Mouse (Mus musculus) lung, postnatal 0 days (tissue): ENCODE measurements at regions not wholly inside any gene's neighbourhood (a gene's known extent, or its start where the extent isn't known, plus 50 kb on each side); places are given as distances from the start of the nearest gene placed in this dataset.

Source experiments
- ATAC-seq: fragments of 200-750 bp; cut with Nextera tagmentation; 2 replicates; pipeline ENCODE4 v1.8.0; 2017; ENCODE audit warnings: moderate library complexity
- DNase-seq: peaks from one replicate; pipeline ENCODE4 v3.0.0-alpha.2; 2016; ENCODE audit warnings: low spot score
- H3K27ac ChIP-seq: fragments of 300-500 bp; sonication (generic); 2 replicates; pipeline ENCODE4 v1.5.1; 2014; ENCODE audit warnings: antibody characterized with exemption, mild to moderate bottlenecking, low read length, mixed read lengths
- H3K27me3 ChIP-seq: fragments of 300-500 bp; sonication (generic); replicated peaks from 2 replicates; pipeline ENCODE4 v1.6.1; 2014; ENCODE audit warnings: low read length, mixed read lengths; ENCODE audit not compliant: insufficient read depth
- H3K36me3 ChIP-seq: fragments of 300-500 bp; sonication (generic); 2 replicates; pipeline ENCODE4 v1.6.1; 2014; ENCODE audit warnings: low read length, mixed read lengths; ENCODE audit not compliant: insufficient read depth
- H3K4me1 ChIP-seq: fragments of 300-500 bp; sonication (generic); 2 replicates; pipeline ENCODE4 v1.6.1; 2014; ENCODE audit warnings: antibody characterized with exemption, low read depth, low read length, mixed read lengths; ENCODE audit not compliant: insufficient read depth
- H3K4me2 ChIP-seq: fragments of 300-500 bp; sonication (generic); replicated peaks from 2 replicates; pipeline ENCODE4 v1.6.1; 2014; ENCODE audit warnings: low read depth, mild to moderate bottlenecking, low read length, moderate library complexity, mixed read lengths
- H3K4me3 ChIP-seq: fragments of 300-500 bp; sonication (generic); 2 replicates; pipeline ENCODE4 v1.5.1; 2014; ENCODE audit warnings: low read depth, low read length
- H3K9ac ChIP-seq: fragments of 300-500 bp; sonication (generic); replicated peaks from 2 replicates; pipeline ENCODE4 v1.6.1; 2014; ENCODE audit warnings: low read depth, mild to moderate bottlenecking
- H3K9me3 ChIP-seq: fragments of 300-500 bp; sonication (generic); 2 replicates; pipeline ENCODE4 v1.6.1; 2016; ENCODE audit warnings: low read length, mixed read lengths
- CTCF ChIP-seq: IDR thresholded peaks from 2 replicates; pipeline ENCODE4 v1.5.1; 2016; ENCODE audit warnings: antibody characterized with exemption, mild to moderate bottlenecking
- EP300 ChIP-seq: IDR thresholded peaks from 2 replicates; pipeline ENCODE4 v1.6.1; 2016; ENCODE audit warnings: antibody characterized with exemption, mild to moderate bottlenecking, control low read depth
- WGBS: fragments of 180-500 bp; shearing (Covaris S2); extraction: QIAGEN DNeasy Blood & Tissue Kit; methylation state at CpG from one replicate; pipeline ENCODE4 v1.1.7; 2014; 5-methylcytosine and 5-hydroxymethylcytosine counted together

GRCm38 (mm10) chrX:77307374-77307773 lies 203.4 kb upstream of the Tbl1x start:
- Histone ChIP-seq H3K36me3 (no peaks in the 10 kb centered on the region), H3K27ac (no peak overlapping the region), H3K9me3 (no peaks in the 10 kb centered on the region), H3K4me3 (no peak overlapping the region), H3K27me3 (no peaks in the 10 kb centered on the region), H3K4me1 (no peaks in the 10 kb centered on the region), H3K4me2 (no peak overlapping the region), H3K9ac (no peak overlapping the region)
- DNase-seq, result no peak
- ATAC-seq, result no peak
- TF ChIP-seq CTCF, result no peak
- WGBS, result 24% methylated on average over 1 of the region's 1 CpGs

DNA sequence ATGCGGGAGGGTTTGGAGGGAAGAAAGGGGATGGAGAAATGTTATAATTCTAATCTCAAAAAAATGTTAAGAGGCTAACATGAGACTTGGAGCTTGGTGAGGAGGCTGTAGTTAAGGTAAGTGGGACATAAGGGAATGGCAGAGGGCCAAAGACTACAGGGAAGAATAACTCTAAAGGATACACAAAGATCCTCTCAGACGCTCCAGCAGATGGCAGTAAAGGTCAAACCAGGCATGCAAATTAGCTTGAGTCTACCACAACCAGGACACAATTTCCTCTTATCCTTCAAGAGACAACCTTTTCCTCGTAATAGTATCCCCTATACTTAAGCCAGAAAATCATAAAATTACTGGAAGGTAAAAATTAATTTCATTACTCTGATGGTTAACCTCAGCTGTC lies 196.4 kb upstream of the Tbl1x start:
- 40% methylated on average over 3 of the region's 3 CpGs for WGBS
- Histone ChIP-seq H3K4me2 (no peak overlapping the region), H3K36me3 (no peaks in the 10 kb centered on the region), H3K27ac (no peak overlapping the region), H3K27me3 (no peaks in the 10 kb centered on the region), H3K4me1 (no peaks in the 10 kb centered on the region), H3K4me3 (no peak overlapping the region), H3K9ac (no peak overlapping the region), H3K9me3 (no peaks in the 10 kb centered on the region)
- TF ChIP-seq EP300 (no peak), CTCF (peak; percentile 67)
- ATAC-seq (no peak), DNase-seq (peak; percentile 49)

GRCm38 (mm10) chrX:77323644-77324043 lies 187.2 kb upstream of the Tbl1x start:
- DNase-seq (no peak), ATAC-seq (no peak)
- TF ChIP-seq CTCF, result no peak
- no peak for TF ChIP-seq EP300
- H3K27me3 ChIP-seq, result no peaks in the 10 kb centered on the region
- H3K4me3 ChIP-seq, result no peak overlapping the region
- no peaks in the 10 kb centered on the region for H3K36me3 ChIP-seq
- H3K4me2 ChIP-seq, result no peak overlapping the region
- WGBS, result 30% methylated on average over 4 of the region's 4 CpGs
- H3K9ac ChIP-seq, result no peak overlapping the region
- no peaks in the 10 kb centered on the region for H3K9me3 ChIP-seq
- no peak overlapping the region for H3K27ac ChIP-seq
- no peaks in the 10 kb centered on the region for H3K4me1 ChIP-seq

GRCm38 (mm10) chrX:77353181-77353580 lies 157.6 kb upstream of the Tbl1x start:
- DNase-seq, result peak; percentile 57
- no peak overlapping the region for H3K27ac ChIP-seq
- no peak overlapping the region for H3K9ac ChIP-seq
- ATAC-seq, result no peak
- 11% methylated on average over 2 of the region's 2 CpGs for WGBS
- H3K9me3 ChIP-seq, result no peaks in the 10 kb centered on the region
- H3K4me2 ChIP-seq, result no peak overlapping the region
- TF ChIP-seq EP300 (0 out of 2 replicates have a peak, but pooled peaks have one; percentile 25), CTCF (no peak)
- H3K36me3 ChIP-seq, result no peaks in the 10 kb centered on the region
- no peaks in the 10 kb centered on the region for H3K4me1 ChIP-seq
- H3K27me3 ChIP-seq, result no peaks in the 10 kb centered on the region
- no peak overlapping the region for H3K4me3 ChIP-seq

DNA sequence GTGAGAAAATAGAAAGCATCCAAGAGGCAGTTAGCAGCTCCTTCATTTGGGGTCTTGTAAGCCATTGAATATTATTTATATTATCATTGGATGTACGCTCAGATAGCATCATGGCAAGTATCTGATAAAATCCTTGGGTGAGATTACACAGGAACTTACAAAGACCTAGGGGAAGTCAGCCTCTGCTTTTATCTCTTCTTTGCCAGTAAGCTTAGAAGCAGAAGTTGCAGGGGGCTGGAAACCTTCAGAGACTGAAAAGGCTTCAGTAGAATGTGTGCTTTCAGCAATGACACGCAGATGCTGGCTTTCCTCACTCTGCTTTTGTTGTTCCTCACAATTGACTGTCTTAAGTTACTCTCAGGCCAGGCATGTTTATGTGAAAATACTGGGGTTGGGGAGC lies 150.3 kb upstream of the Tbl1x start:
- Histone ChIP-seq H3K4me1 (no peaks in the 10 kb centered on the region), H3K4me3 (no peak overlapping the region), H3K4me2 (no peak overlapping the region), H3K9ac (no peak overlapping the region), H3K27ac (no peak overlapping the region), H3K9me3 (no peaks in the 10 kb centered on the region), H3K36me3 (no peaks in the 10 kb centered on the region), H3K27me3 (no peaks in the 10 kb centered on the region)
- DNase-seq, result no peak
- 64% methylated on average over 2 of the region's 2 CpGs for WGBS
- ATAC-seq, result no peak
- no peak for TF ChIP-seq CTCF
- no peak for TF ChIP-seq EP300

DNA sequence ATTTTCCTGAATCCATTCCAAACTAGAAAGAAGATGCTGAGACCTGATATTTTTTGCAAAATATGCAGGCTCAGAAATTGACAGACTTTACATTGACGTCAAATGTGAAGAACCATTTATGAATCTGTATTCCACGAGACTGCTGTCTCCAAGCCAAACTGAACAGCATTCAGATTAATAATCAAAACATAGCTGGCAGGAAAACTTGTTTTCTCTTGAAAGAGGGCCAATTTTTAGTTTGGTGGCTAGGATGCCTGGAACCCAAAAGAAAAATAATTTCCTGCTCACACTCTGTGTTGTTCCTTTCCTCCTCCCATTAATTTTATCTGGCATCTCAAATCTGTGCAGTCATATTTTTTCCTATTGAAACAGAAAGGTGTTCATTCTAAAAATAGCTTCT lies 149.7 kb upstream of the Tbl1x start:
- Histone ChIP-seq H3K9me3 (no peaks in the 10 kb centered on the region), H3K9ac (no peak overlapping the region), H3K27ac (no peak overlapping the region), H3K36me3 (no peaks in the 10 kb centered on the region), H3K4me2 (no peak overlapping the region), H3K4me3 (no peak overlapping the region), H3K4me1 (no peaks in the 10 kb centered on the region), H3K27me3 (no peaks in the 10 kb centered on the region)
- TF ChIP-seq EP300, result no peak
- no peak for TF ChIP-seq CTCF
- 47% methylated on average over 2 of the region's 2 CpGs for WGBS
- no peak for DNase-seq
- ATAC-seq, result no peak

- no peak for TF ChIP-seq EP300
- TF ChIP-seq CTCF, result no peak
- ATAC-seq (no peak), DNase-seq (no peak)
- H3K36me3 ChIP-seq, result no peaks in the 10 kb centered on the region
- no peaks in the 10 kb centered on the region for H3K4me1 ChIP-seq
- H3K4me3 ChIP-seq, result no peak overlapping the region
- WGBS, result 24% methylated on average over 1 of the region's 1 CpGs
- no peak overlapping the region for H3K4me2 ChIP-seq
- no peaks in the 10 kb centered on the region for H3K9me3 ChIP-seq
- H3K9ac ChIP-seq, result no peak overlapping the region
- H3K27ac ChIP-seq, result no peak overlapping the region
- no peaks in the 10 kb centered on the region for H3K27me3 ChIP-seq
Measured at GRCm38 (mm10) chrX:77363657-77364056, 147.2 kb upstream of the Tbl1x start.
